Mouse (Mus musculus) c-Kit-positive CD71-positive TER-119-negative erythroid progenitor cells, embryonic 14.5 days (primary cell): ENCODE measurements around the gene Sly.
"Not testable (repeated sequence)": the region's sequence is repeated elsewhere in the genome, so short reads cannot be mapped to it uniquely, and the experiment has no call there.

ENCODE experiments used
- DNase-seq: peaks from one replicate; pipeline ENCODE4 v3.0.0-alpha.2; 2013; ENCODE audit warnings: low read depth

Sly gene

GRCm38 (mm10) chrY:57186888-57187287 is at the start of gene Sly:
Sly (plus strand) TSS chrY:57187188.
- not testable (repeated sequence) for DNase-seq
